Mouse (Mus musculus): ENCODE data around the gene Nkpd1. TPM values are rescaled to one million over a fixed set of nuclear protein-coding genes. Genes with fewer than 3 reads are reported as not detected.

Gene Nkpd1
- polyA plus RNA-seq (2012; rRNA removed) = 0.02 and 0.06 TPM in 2 replicates

GRCm38 (mm10) chr7:19517652-19518365 lies at the start of gene Nkpd1:
Nkpd1 (plus strand) TSS chr7:19517838.

GRCm38 (mm10) chr7:19508150-19508923 lies 9.3 kb upstream of the Nkpd1 start, which contains the start of the genes Bloc1s3 and Trappc6a:
Bloc1s3 (minus strand) TSS chr7:19508367.
Trappc6a (plus strand) TSS chr7:19508395.

GRCm38 (mm10) chr7:19562643-19563410 lies 45.2 kb downstream of the Nkpd1 start, which contains the start of gene Ppp1r37:
Ppp1r37 (minus strand) TSS chr7:19563076.

Other genes with a start within 250 kb of the Nkpd1 start
- 46.0 and 54.2 TPM in 2 replicates for gene Vasp, start 246.0 kb upstream of the Nkpd1 start, polyA plus RNA-seq (2012; rRNA removed)
- 0.06 and 0.12 TPM in 2 replicates for gene Ppm1n, start 237.8 kb upstream of the Nkpd1 start, polyA plus RNA-seq (2012; rRNA removed)
- 3.1 and 3.7 TPM in 2 replicates for gene Rtn2, start 235.2 kb upstream of the Nkpd1 start, polyA plus RNA-seq (2012; rRNA removed)
- gene Fosb, start 207.8 kb upstream of the Nkpd1 start, polyA plus RNA-seq (2012; rRNA removed) = 0.05 TPM in 2 replicates
- gene Ercc1, start 173.1 kb upstream of the Nkpd1 start, polyA plus RNA-seq (2012; rRNA removed) = 7.9 and 9.1 TPM in 2 replicates
- gene Cd3eap, start 158.4 kb upstream of the Nkpd1 start, polyA plus RNA-seq (2012; rRNA removed) = 4.4 TPM in 2 replicates
- 0.73 and 1.9 TPM in 2 replicates for gene Ppp1r13l, start 158.1 kb upstream of the Nkpd1 start, polyA plus RNA-seq (2012; rRNA removed)
- 10.3 and 12.5 TPM in 2 replicates for gene Ercc2, start 135.8 kb upstream of the Nkpd1 start, polyA plus RNA-seq (2012; rRNA removed)
- gene Klc3, start 113.7 kb upstream of the Nkpd1 start, polyA plus RNA-seq (2012; rRNA removed) = 0.85 TPM in 2 replicates
- gene Ckm, start 113.1 kb upstream of the Nkpd1 start, polyA plus RNA-seq (2012; rRNA removed) = 0.31 and 2.5 TPM in 2 replicates
- gene Mark4, start 59.0 kb upstream of the Nkpd1 start, polyA plus RNA-seq (2012; rRNA removed) = 4.5 and 4.8 TPM in 2 replicates
- gene Exoc3l2, start 54.5 kb upstream of the Nkpd1 start, polyA plus RNA-seq (2012; rRNA removed) = 2.2 and 2.4 TPM in 2 replicates
- gene Bloc1s3, start 9.5 kb upstream of the Nkpd1 start, polyA plus RNA-seq (2012; rRNA removed) = 2.2 and 2.5 TPM in 2 replicates
- gene Trappc6a, start 9.4 kb upstream of the Nkpd1 start, polyA plus RNA-seq (2012; rRNA removed) = 36.0 and 40.0 TPM in 2 replicates
- gene Ppp1r37, start 45.2 kb downstream of the Nkpd1 start, polyA plus RNA-seq (2012; rRNA removed) = 21.3 and 26.8 TPM in 2 replicates
- gene Zfp296, start 59.4 kb downstream of the Nkpd1 start, polyA plus RNA-seq (2012; rRNA removed) = 0.81 and 0.85 TPM in 2 replicates
- gene Gemin7, start 59.8 kb downstream of the Nkpd1 start, polyA plus RNA-seq (2012; rRNA removed) = 28.8 and 31.3 TPM in 2 replicates
- 17.9 and 24.7 TPM in 2 replicates for gene Clasrp, start 86.6 kb downstream of the Nkpd1 start, polyA plus RNA-seq (2012; rRNA removed)
- 2.1 and 2.4 TPM in 2 replicates for gene Relb, start 111.6 kb downstream of the Nkpd1 start, polyA plus RNA-seq (2012; rRNA removed)
- 27.7 and 29.1 TPM in 2 replicates for gene Clptm1, start 147.2 kb downstream of the Nkpd1 start, polyA plus RNA-seq (2012; rRNA removed)
- 1,005 and 1,068 TPM in 2 replicates for gene Apoc2, start 160.1 kb downstream of the Nkpd1 start, polyA plus RNA-seq (2012; rRNA removed)
- gene Gm44805, start 163.6 kb downstream of the Nkpd1 start, polyA plus RNA-seq (2012; rRNA removed) = 12.7 and 26.8 TPM in 2 replicates
- gene Apoc4, start 163.6 kb downstream of the Nkpd1 start, polyA plus RNA-seq (2012; rRNA removed) = 1,034 and 1,247 TPM in 2 replicates
- 1,023 and 1,218 TPM in 2 replicates for gene Apoc1, start 174.8 kb downstream of the Nkpd1 start, polyA plus RNA-seq (2012; rRNA removed)
- gene Apoe, start 181.3 kb downstream of the Nkpd1 start, polyA plus RNA-seq (2012; rRNA removed) = 14,325 and 17,049 TPM in 2 replicates
- gene Tomm40, start 197.6 kb downstream of the Nkpd1 start, polyA plus RNA-seq (2012; rRNA removed) = 37.0 and 43.6 TPM in 2 replicates
- 27.6 and 31.3 TPM in 2 replicates for gene Nectin2, start 232.6 kb downstream of the Nkpd1 start, polyA plus RNA-seq (2012; rRNA removed)

Data from liver, embryonic 18 days (tissue).